Comparison of ENCODE assay signal across 11 mouse cellular contexts in genomic region chr13:75843331-75843730, GRCm38 (mm10).
"Had no signal": no experiment of that assay in that cellular context is flagged by ENCODE, and none has a peak within 500 bp of the region (broad histone marks: within the 10 kb centered on the region; RNA-seq: fewer than 3 reads in every experiment).

No protein-coding gene starts in this region.

- H3K27ac ChIP-seq: hindbrain, postnatal 0 days; layer of hippocampus, adult 2 months; limb, embryonic 12.5 days; liver, embryonic 13.5 days; midbrain, embryonic 15.5 days; neural tube, embryonic 12.5 days; stomach, embryonic 15.5 days had no signal

- H3K9ac ChIP-seq: limb, embryonic 12.5 days; liver, embryonic 13.5 days; midbrain, embryonic 15.5 days; neural tube, embryonic 12.5 days; stomach, embryonic 15.5 days had no signal

- H3K27me3 ChIP-seq: limb, embryonic 12.5 days; liver, embryonic 13.5 days; midbrain, embryonic 15.5 days; neural tube, embryonic 12.5 days; stomach, embryonic 15.5 days had no signal

- H3K4me3 ChIP-seq: layer of hippocampus, adult 2 months; limb, embryonic 12.5 days; liver, embryonic 13.5 days; midbrain, embryonic 15.5 days; neural tube, embryonic 12.5 days; stomach, embryonic 15.5 days had no signal

- ATAC-seq: hindbrain, postnatal 0 days; midbrain, embryonic 15.5 days had no signal

- DNase-seq: liver, embryonic 13.5 days; lung, adult 2 months; lung, postnatal 14 days; thymus, adult 2 months; thymus, postnatal 36 days had no signal

- H3K9me3 ChIP-seq: limb, embryonic 12.5 days; liver, embryonic 13.5 days; midbrain, embryonic 15.5 days; neural tube, embryonic 12.5 days; stomach, embryonic 15.5 days had no signal

- H3K4me2 ChIP-seq: limb, embryonic 12.5 days; midbrain, embryonic 15.5 days; stomach, embryonic 15.5 days had no signal

- H3K36me3 ChIP-seq: midbrain, embryonic 15.5 days; neural tube, embryonic 12.5 days; stomach, embryonic 15.5 days had no signal
